Mouse (Mus musculus) liver, embryonic 14.5 days (tissue): ENCODE results near the gene Tnfsf13.

Experiments
- CTCF ChIP-seq: IDR thresholded peaks from 2 replicates; pipeline ENCODE4 v1.5.1; 2016; ENCODE audit warnings: antibody characterized with exemption, low read depth, control low read depth
- EP300 ChIP-seq: IDR thresholded peaks from 2 replicates; pipeline ENCODE4 v1.6.1; 2016; ENCODE audit warnings: antibody characterized with exemption, low read depth

- peak; percentile 81 for TF ChIP-seq CTCF
- TF ChIP-seq EP300 = no peak
These were observed 43.5 kb upstream of the Tnfsf13 start for GRCm38 (mm10) chr11:69729063-69729462.
